Mouse (Mus musculus) mouse embryonic stem cell (cell line): Measurements from ENCODE around the gene Nhlh2.

Experiments
- in situ Hi-C, 2 experiments: fragments of 300-500 bp; cut with MboI; formaldehyde crosslinking; loops; 1 replicate in 1 of 2; 3 replicates in 1 of 2; pipeline ENCODE4 v1.14.3; 2019 to 2020; ENCODE audit warnings: low sequenced_read_pairs in 2 of 2, low pct_unique_long_range_greater_than_20kb in 1 of 2, mixed read lengths in 1 of 2; ENCODE audit not compliant: unreplicated experiment in 1 of 2

Gene Nhlh2

GRCm38 (mm10) chr3:102022721-102023120, 12.8 kb downstream of the Nhlh2 start:
- in situ Hi-C loops: no loop called here

- in situ Hi-C loops: no loop called here
These were observed 13.5 kb downstream of the Nhlh2 start for GRCm38 (mm10) chr3:102023337-102023736.

GRCm38 (mm10) chr3:102023829-102024228, 14.0 kb downstream of the Nhlh2 start:
- in situ Hi-C loops: no loop called here

GRCm38 (mm10) chr3:102024981-102025451, 15.1 kb downstream of the Nhlh2 start:
- in situ Hi-C loops: no loop called here

GRCm38 (mm10) chr3:102025659-102026058, 15.8 kb downstream of the Nhlh2 start:
- in situ Hi-C loops: no loop called here

GRCm38 (mm10) chr3:102027880-102028279, 18.0 kb downstream of the Nhlh2 start:
- in situ Hi-C loops: no loop called here

- in situ Hi-C loops: no loop called here
These were observed 27.9 kb downstream of the Nhlh2 start for GRCm38 (mm10) chr3:102037806-102038205.

- in situ Hi-C loops: no loop called here
These were observed 28.7 kb downstream of the Nhlh2 start for GRCm38 (mm10) chr3:102038608-102039007.

GRCm38 (mm10) chr3:102041632-102042031, 31.8 kb downstream of the Nhlh2 start:
- in situ Hi-C loops: no loop called here

- in situ Hi-C loops: no loop called here
These were observed 35.2 kb downstream of the Nhlh2 start for GRCm38 (mm10) chr3:102045071-102045470.

GRCm38 (mm10) chr3:102047532-102047931, 37.7 kb downstream of the Nhlh2 start:
- in situ Hi-C loops: no loop called here

- in situ Hi-C loops: no loop called here
These were observed 39.6 kb downstream of the Nhlh2 start for GRCm38 (mm10) chr3:102049207-102050104.

GRCm38 (mm10) chr3:102052036-102052435, 42.2 kb downstream of the Nhlh2 start:
- in situ Hi-C loops: no loop called here

- in situ Hi-C loops: no loop called here
These were observed 43.4 kb downstream of the Nhlh2 start for GRCm38 (mm10) chr3:102053293-102053692.

- in situ Hi-C loops: no loop called here
These were observed 46.0 kb downstream of the Nhlh2 start for GRCm38 (mm10) chr3:102055878-102056277.

- in situ Hi-C loops: no loop called here
These were observed 50.2 kb downstream of the Nhlh2 start for GRCm38 (mm10) chr3:102060065-102060464.

GRCm38 (mm10) chr3:102061923-102062670, 52.2 kb downstream of the Nhlh2 start:
- in situ Hi-C loops: no loop called here

GRCm38 (mm10) chr3:102062671-102063010, 52.8 kb downstream of the Nhlh2 start:
- in situ Hi-C loops: no loop called here

- in situ Hi-C loops: no loop called here
These were observed 53.6 kb downstream of the Nhlh2 start for GRCm38 (mm10) chr3:102063273-102064120.
